Mouse (Mus musculus): Measurements from ENCODE around the gene Smim4. TPM values are rescaled to one million over a fixed set of nuclear protein-coding genes. Genes with fewer than 3 reads are reported as not detected.
A peak's percentile ranks its signal among the peaks of the same experiment; 100 is the strongest.

The Smim4 gene
- total and polyA plus RNA-seq, 3 experiments = 19.1 to 38.0 (median 26.1) TPM

- DNase-seq (ENCODE audit: extremely low read depth) = no peak
- Histone ChIP-seq H3K79me2 (replicated peaks; ENCODE audit: control insufficient read depth, extremely low read depth, insufficient read depth, poor library complexity, severe bottlenecking) (peaks cover 11% of the 10 kb centered on the region), H3K27ac (ENCODE audit: insufficient read depth, low read depth) (no peak overlapping the region), H3K4me1 (ENCODE audit: control insufficient read depth in 1 of 2, insufficient read depth in 2 of 2) (peaks cover 12 to 24% of the 10 kb centered on the region in 2 experiments), H3K4me3 (replicated peaks in 1 of 3; ENCODE audit: low read depth in 2 of 3, low read length in 2 of 3, poor library complexity in 1 of 3) (no peak overlapping the region), H3K9ac (ENCODE audit: insufficient read depth, low read depth) (no peak overlapping the region), H3K9me3 (replicated peaks; ENCODE audit: low read length) (no peaks in the 10 kb centered on the region), H3K4me2 (ENCODE audit: insufficient read depth, low read depth, poor library complexity, severe bottlenecking) (peak overlapping the region; percentile 48; the same call in 1 of the 2 replicates), H3K27me3 (replicated peaks) (peaks cover 17% of the 10 kb centered on the region), H3K36me3 (replicated peaks in 1 of 2; ENCODE audit: control insufficient read depth in 1 of 2, insufficient read depth in 1 of 2, low read length in 1 of 2) (peaks cover 10 to 41% of the 10 kb centered on the region in 2 experiments)
- in situ Hi-C loops (cut with MboI; ENCODE audit: low pct_ligation_motif_present, low pct_unique_long_range_greater_than_20kb, low sequenced_read_pairs) (no loop called here), dilution Hi-C loops (cut with MboI; ENCODE audit: extremely low pct_ligation_motif_present, extremely low pct_unique_long_range_greater_than_20kb, low sequenced_read_pairs) (no loop called here)
- TF ChIP-seq MAZ (IDR thresholded peaks at IDR 0.05; ENCODE audit: low read depth, low read length) (no peak), SMC3 (IDR thresholded peaks at IDR 0.05; ENCODE audit: low read depth, low read length) (no peak), PAX5 (IDR thresholded peaks at IDR 0.05; ENCODE audit: low read length) (no peak), GABPA (IDR thresholded peaks at IDR 0.05; ENCODE audit: insufficient replicate concordance, low read depth, low read length) (no peak), POLR2AphosphoS2 (IDR thresholded peaks at IDR 0.05; ENCODE audit: low read depth, low read length) (no peak), RAD21 (IDR thresholded peaks at IDR 0.05; ENCODE audit: low read depth, low read length) (no peak), ZKSCAN1 (IDR thresholded peaks at IDR 0.05; ENCODE audit: borderline replicate concordance, low read depth, low read length) (no peak), TCF12 (IDR thresholded peaks at IDR 0.05; ENCODE audit: low read depth, low read length) (no peak), ETS1 (conservative IDR thresholded peaks at IDR 0.05; ENCODE audit: low read depth, low read length) (no peak), CHD2 (IDR thresholded peaks at IDR 0.05; ENCODE audit: low read length) (no peak), NELFE (IDR thresholded peaks at IDR 0.05; ENCODE audit: low read depth, low read length) (no peak), MAFK (IDR thresholded peaks at IDR 0.05; ENCODE audit: insufficient replicate concordance, low read length) (no peak), BHLHE40 (IDR thresholded peaks at IDR 0.05; ENCODE audit: low read depth, low read length) (no peak), JUN (IDR thresholded peaks at IDR 0.05; ENCODE audit: insufficient read depth, low read depth, low read length) (no peak), E2F4 (IDR thresholded peaks at IDR 0.05; ENCODE audit: insufficient replicate concordance, low read depth, low read length) (no peak), KAT2A (IDR thresholded peaks at IDR 0.05; ENCODE audit: insufficient replicate concordance, low read length) (no peak)
Measured at GRCm38 (mm10) chr14:31126826-31127225, 1.9 kb downstream of the Smim4 start.

DNA sequence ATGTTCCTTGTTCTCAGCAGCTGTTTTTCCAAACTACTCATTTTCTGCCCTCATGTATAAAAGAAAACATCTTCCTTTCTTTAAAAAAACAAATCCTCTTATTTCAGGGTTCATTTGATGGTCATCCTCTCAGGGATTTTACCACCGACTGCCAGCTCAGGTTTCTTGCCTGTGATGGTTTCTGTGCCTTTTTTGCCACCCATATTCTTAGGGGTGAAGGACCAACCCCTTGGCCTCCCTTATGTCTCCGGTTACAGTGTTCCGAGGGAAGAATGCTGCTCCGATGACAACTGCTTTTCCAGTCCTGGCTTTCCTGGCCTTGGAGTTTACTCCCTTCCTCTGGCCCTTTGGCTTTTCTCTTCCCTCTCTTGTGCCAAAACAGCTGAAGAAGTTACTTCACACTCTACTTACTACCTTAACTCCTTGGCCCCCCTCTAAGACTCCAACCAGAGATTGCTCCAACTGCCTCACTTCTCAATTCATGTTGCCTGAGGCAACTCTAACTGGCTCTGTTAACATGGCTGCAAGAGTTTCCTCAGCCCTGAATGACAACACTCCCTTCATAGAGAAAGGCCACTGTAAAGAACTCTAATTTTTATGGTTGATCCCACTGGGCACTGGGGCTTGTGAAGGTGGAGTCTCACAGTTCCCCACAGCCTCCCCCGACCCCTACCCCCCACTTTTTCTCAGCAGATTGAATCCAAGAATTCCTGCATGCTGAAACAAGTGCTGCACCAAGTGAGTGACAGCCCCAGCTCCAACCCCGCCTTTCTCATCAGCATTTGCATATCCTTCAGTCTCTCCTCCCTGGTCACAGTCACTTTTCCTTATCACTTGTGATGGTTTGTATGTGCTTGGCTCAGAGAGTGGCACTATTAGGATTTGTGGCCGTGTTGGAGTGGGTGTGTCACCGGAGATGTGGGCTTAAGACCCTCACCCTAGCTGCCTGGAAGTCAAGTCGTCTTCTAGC is 3.4 kb downstream of the Smim4 start:
- peaks cover 7% of the 10 kb centered on the region for H3K27me3 ChIP-seq (replicated peaks)
- H3K4me2 ChIP-seq (ENCODE audit: insufficient read depth, low read depth, poor library complexity, severe bottlenecking) = no peak overlapping the region
- H3K27ac ChIP-seq (ENCODE audit: insufficient read depth, low read depth) = no peak overlapping the region
- peaks cover 14 to 50% of the 10 kb centered on the region in 2 experiments for H3K36me3 ChIP-seq (replicated peaks in 1 of 2; ENCODE audit: control insufficient read depth in 1 of 2, insufficient read depth in 1 of 2, low read length in 1 of 2)
- no peak for DNase-seq (ENCODE audit: extremely low read depth)
- peaks cover 11 to 24% of the 10 kb centered on the region in 2 experiments for H3K4me1 ChIP-seq (ENCODE audit: control insufficient read depth in 1 of 2, insufficient read depth in 2 of 2)
- TF ChIP-seq ETS1 (conservative IDR thresholded peaks at IDR 0.05; ENCODE audit: low read depth, low read length) (no peak), CTCF (conservative IDR thresholded peaks at IDR 0.05 in 1 of 2, IDR thresholded peaks at IDR 0.05 in 1 of 2; ENCODE audit: low read depth in 2 of 2, low read length in 2 of 2) (no peak), NELFE (IDR thresholded peaks at IDR 0.05; ENCODE audit: low read depth, low read length) (no peak), SMC3 (IDR thresholded peaks at IDR 0.05; ENCODE audit: low read depth, low read length) (no peak), TCF12 (IDR thresholded peaks at IDR 0.05; ENCODE audit: low read depth, low read length) (no peak), RAD21 (IDR thresholded peaks at IDR 0.05; ENCODE audit: low read depth, low read length) (no peak), GABPA (IDR thresholded peaks at IDR 0.05; ENCODE audit: insufficient replicate concordance, low read depth, low read length) (no peak), POLR2AphosphoS2 (IDR thresholded peaks at IDR 0.05; ENCODE audit: low read depth, low read length) (no peak), TBP (conservative IDR thresholded peaks at IDR 0.05; ENCODE audit: low read depth, low read length) (no peak), E2F4 (IDR thresholded peaks at IDR 0.05; ENCODE audit: insufficient replicate concordance, low read depth, low read length) (no peak)
- H3K9ac ChIP-seq (ENCODE audit: insufficient read depth, low read depth) = no peak overlapping the region
- no peaks in the 10 kb centered on the region for H3K9me3 ChIP-seq (replicated peaks; ENCODE audit: low read length)
- H3K4me3 ChIP-seq (replicated peaks in 1 of 3; ENCODE audit: low read depth in 2 of 3, low read length in 2 of 3, poor library complexity in 1 of 3) = no peak overlapping the region
- dilution Hi-C loops (cut with MboI; ENCODE audit: extremely low pct_ligation_motif_present, extremely low pct_unique_long_range_greater_than_20kb, low sequenced_read_pairs) = no loop called here
- in situ Hi-C loops (cut with MboI; ENCODE audit: low pct_ligation_motif_present, low pct_unique_long_range_greater_than_20kb, low sequenced_read_pairs) = no loop called here
- H3K79me2 ChIP-seq (replicated peaks; ENCODE audit: control insufficient read depth, extremely low read depth, insufficient read depth, poor library complexity, severe bottlenecking) = peaks cover 12% of the 10 kb centered on the region

Measured in CH12.LX (cell line).